Mouse (Mus musculus): ENCODE measurements around the gene Rbm47.
"Not testable (repeated sequence)": the region's sequence is repeated elsewhere in the genome, so short reads cannot be mapped to it uniquely, and the experiment has no call there.

Gene Rbm47

GRCm38 (mm10) chr5:66173018-66173417 lies at the start of gene Rbm47:
Gene Rbm47 (minus strand): TSS chr5:66173118.
- DNase-seq (ENCODE audit: extremely low spot score, low spot score): no peak

DNA sequence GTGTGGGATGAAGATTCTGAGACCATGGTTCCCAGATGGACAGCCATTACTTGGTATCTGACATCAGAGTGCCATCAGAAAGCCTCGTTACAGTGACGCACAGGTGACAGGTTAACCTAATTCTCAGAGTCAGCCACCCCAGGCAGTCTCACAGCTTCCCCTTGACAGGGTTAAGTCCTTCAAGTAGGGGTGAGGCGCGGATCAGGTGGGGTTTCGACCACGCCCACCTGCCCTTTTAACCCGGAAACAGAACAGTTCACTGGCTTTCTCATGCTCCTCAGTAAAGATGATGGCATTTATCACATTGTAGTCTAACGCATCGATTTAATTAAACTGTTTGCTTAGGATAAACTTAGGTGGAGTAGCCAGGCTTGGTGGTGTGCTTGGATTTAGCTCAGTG lies 47.7 kb upstream of the Rbm47 start:
- DNase-seq (ENCODE audit: extremely low spot score, low spot score): no peak

DNA sequence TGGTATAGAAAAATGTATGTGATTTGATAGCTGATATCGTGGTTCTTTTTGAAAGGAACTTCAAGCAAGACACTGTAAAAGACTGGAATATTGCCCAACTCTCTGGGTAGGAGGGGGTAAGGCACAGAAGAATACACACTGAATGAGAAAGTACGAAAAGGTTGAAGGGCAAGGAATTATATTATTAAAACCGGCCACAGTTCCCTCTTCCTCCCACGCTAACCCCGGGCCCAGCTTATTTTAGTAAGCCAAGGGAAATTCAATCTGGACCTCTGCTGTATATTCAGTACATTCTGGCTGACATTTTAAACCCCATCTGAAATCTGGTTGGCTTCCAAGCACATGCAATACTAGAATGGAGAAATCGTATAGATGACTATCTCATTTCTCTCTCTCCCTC lies 46.8 kb upstream of the Rbm47 start:
- no peak for DNase-seq (ENCODE audit: extremely low spot score, low spot score)

DNA sequence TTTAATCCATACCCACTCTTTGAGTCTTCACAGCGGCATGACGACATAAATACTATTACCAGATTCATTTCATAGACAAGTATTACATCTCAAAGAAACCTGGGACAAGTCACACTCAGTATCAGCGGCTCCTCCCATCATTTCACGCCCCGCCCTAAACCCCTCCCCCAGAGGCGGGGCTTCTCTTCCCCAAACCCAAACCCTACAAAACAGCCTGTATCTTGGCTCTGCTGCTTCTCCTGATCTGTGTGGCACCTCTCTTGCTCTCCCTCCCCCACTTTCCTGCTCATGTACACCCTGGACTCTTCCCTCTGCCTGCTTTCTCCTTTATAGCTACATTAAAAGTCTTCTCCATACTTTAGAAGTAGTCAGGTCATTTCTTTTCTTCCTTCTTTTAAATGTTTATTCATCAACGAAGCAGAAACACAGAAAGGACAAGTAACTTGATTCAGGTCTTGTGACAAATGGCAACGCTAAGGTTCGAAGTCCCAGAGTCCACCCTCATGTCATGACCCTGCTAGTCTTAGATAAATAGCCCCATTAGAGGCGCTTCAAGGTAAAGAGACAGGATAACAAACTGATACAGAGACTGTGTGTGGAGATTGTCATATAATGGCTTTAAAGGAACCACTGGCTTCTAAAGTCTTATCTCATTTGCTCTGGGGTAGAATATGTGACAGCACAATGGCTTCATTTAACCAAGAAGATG lies 42.8 kb upstream of the Rbm47 start:
- no peak for DNase-seq (ENCODE audit: extremely low spot score, low spot score)

- DNase-seq (ENCODE audit: extremely low spot score, low spot score): no peak
These were observed 41.5 kb upstream of the Rbm47 start for GRCm38 (mm10) chr5:66214395-66214935.

DNA sequence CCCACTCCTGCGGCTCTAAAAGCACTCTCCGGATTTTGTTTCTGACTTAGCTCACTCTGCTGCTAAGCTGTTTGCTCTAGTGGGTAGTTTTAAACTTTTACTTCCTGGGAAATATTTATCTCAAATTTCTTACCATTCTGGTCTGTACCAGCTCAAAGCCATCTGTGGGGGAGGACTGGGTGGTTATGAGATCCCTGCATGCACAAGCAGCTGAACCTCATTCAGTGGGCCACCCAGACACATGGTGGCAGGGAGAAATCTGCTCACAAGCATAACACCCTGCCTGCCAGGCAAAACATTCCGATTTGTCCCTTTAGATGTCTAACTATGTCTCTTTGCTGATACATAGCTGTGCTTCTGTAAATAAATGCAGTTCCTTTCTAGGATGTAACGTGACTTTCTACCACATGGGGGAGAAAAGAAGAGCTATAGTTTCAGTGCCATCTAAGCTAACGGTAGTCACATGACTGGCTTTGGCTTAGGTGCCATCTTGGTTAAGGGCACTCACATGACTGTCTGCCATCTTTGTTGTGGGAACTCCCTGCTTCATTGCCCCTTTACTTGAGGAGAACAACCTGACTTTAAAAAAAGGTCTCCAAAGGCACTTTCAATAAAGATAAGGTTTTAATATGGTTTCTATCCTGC lies 36.7 kb upstream of the Rbm47 start:
- DNase-seq (ENCODE audit: extremely low spot score, low spot score): no peak

DNA sequence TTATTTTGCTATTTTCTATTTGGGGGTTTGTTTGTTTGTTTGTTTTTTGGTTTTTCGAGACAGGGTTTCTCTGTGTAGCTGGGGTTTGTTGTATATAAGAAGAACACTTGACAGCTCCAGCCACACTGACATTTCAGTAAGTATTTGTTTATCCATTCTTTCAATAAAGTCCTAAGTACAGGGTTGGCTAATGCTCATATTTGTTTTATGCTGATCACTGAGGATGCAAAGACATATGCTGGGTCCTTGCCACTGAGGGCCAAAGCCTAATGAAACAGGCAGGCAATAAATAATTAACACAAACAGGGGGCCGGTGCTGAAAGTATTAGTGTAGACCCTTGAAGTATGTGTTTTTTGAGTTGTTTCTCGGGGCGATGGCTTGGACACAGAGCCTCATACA lies 32.0 kb upstream of the Rbm47 start:
- no peak for DNase-seq (ENCODE audit: extremely low spot score, low spot score)

DNA sequence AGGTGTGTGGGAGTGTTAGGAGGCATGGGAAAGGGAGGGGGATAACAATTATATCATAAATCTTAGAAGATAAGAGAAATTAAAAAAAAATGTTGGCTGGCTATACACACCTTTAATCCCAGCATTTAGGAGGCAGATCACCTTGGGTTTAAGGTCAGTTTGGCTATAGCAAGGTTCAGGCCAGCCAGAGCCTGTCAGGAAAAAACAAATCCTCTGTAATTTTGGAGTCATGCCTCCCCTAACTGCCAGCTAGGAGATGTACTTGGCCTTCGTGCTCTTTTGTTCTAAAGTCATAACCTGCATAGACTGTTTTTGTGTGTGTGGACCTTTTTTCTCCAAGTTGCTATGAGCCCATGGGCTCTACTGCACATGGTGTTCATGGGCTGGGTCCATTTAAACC lies 30.5 kb upstream of the Rbm47 start:
- DNase-seq (ENCODE audit: extremely low spot score, low spot score): no peak

DNA sequence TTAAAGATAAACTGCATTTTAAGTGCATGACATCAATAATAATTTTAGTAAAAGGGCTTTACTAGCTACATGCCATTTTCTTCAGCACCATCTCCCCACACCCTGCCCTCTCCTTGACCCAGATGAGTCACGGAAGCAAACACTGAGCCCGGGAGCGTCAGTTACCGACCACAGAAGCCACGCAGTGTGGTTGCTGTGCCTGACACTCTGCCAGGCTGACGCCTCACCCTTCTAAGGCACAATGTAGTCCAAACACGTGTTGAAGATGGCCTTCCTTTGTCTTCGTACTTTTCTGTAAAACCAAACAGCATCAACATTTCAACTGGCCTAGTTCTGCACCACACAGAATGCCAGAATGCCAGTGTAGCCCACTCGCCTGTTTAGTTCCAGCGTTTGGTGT lies 27.1 kb upstream of the Rbm47 start:
- DNase-seq (ENCODE audit: extremely low spot score, low spot score): no peak

DNA sequence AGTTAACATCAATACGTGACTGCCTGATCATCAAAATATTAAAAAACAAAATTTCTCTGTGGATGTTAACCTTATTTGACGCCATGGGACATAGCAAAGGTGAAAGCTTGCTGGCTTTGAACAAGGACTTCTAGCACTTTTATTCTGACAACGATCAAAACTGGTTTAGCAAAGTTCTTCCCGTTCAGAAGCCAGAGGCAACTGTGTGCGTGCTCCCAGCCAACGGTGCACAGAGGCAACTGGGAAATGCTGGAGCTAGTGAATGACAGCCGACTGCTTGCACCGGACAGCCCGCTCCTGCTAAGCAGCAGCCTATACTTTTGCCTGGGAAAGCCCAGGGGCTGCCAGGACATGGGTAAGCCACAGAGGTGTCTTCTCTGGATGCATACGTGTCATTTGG lies 22.4 kb upstream of the Rbm47 start:
- no peak for DNase-seq (ENCODE audit: extremely low spot score, low spot score)

DNA sequence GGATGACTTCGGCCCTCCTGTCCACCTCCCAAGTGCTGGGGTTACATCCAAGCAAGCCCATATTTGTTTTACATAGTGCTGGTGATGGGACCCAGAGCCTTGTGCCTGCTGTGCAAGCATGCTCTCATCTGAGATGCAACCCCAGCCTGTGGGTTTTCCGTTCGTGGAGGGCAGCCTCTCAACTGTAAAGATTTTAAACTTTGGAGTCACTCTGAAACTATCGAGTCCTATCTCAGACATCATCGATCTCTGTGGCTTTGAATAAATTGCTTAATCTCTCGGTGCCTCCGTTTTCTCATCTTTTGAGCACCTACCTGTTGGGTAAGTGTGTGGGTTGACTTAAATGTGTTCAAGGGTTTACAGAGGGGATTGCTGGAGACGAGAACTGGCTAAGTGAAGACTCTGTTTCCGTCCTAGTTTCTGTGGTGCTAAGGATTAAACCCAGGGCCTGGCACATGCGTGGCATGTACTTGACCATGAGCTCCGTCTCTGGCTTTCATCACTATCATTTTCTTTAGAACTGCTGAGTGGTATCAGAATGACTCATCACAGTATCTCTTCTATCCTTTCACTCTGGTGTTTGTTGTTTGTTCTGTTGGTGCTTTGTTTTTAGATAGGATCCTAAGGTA lies 20.4 kb upstream of the Rbm47 start:
- no peak for DNase-seq (ENCODE audit: extremely low spot score, low spot score)

DNA sequence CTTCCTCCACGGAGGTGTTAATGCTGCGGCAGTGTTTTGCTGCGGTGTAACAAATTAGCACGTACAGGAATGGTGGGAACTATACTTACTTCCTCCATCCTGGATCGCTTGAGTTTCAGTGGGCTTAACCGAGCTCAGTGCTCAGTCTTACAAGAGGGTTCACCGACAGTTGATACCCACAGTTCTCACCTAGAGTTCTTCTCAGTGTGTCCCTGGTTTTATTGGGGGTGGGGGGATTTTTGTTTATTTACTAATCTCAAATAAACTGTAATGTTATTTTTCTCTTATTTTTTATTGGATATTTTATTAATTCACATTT lies 18.2 kb upstream of the Rbm47 start:
- no peak for DNase-seq (ENCODE audit: extremely low spot score, low spot score)

DNA sequence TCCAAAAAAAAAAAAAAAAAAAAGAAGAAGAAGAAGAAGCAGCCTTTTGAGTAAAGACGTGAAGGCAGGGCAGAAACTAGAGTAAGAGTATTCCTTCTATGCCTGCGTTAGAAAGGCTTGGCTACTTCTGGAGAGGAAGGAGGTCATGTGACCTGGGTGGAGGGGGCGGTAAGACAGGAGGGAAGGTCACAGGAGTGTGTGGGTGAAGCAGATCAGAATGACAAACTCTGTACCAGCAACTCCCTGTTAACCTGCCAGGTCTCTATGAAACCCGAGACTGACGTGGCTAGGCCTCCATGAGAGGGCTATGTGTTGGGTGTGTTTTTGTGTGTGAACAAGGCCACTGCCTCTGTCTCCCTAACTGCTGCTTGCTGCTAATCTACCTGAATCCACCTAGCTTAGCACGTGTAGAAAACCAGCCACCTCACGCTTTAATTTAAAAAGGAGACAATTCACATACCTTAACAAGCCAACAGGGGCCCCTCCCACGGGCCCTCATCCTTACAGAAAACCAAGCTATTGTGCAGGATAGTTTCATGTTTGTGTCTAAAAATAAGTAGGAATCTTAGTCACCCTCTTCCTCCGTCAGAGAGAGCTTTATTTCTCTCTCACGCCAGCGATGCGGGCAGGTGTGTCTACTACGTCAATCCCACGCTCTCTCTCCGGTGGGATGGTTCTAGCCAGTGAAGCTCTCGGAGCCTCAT lies 17.7 kb upstream of the Rbm47 start:
- DNase-seq (ENCODE audit: extremely low spot score, low spot score): no peak

GRCm38 (mm10) chr5:66188591-66188990 lies 15.7 kb upstream of the Rbm47 start:
- not testable (repeated sequence) for DNase-seq (ENCODE audit: extremely low spot score, low spot score)

DNA sequence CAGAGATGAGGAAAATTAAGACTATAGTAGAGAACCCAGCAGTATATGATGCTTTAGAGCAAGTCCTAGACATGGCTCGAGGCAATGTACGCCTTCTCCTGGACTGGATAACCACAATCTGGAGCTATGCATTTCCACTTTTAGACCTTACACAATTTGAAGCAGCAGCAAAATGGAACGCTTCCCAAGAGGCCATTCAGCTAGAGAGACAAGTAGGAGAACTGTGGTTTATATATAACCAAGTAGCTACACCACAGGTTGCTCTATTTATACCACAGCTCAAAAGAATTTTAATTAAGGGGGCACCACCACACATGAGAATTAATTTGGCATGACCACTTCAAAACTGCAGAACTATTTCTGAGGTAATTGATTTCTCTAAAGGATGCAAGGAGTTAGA lies 9.2 kb upstream of the Rbm47 start:
- DNase-seq (ENCODE audit: extremely low spot score, low spot score): no peak

DNA sequence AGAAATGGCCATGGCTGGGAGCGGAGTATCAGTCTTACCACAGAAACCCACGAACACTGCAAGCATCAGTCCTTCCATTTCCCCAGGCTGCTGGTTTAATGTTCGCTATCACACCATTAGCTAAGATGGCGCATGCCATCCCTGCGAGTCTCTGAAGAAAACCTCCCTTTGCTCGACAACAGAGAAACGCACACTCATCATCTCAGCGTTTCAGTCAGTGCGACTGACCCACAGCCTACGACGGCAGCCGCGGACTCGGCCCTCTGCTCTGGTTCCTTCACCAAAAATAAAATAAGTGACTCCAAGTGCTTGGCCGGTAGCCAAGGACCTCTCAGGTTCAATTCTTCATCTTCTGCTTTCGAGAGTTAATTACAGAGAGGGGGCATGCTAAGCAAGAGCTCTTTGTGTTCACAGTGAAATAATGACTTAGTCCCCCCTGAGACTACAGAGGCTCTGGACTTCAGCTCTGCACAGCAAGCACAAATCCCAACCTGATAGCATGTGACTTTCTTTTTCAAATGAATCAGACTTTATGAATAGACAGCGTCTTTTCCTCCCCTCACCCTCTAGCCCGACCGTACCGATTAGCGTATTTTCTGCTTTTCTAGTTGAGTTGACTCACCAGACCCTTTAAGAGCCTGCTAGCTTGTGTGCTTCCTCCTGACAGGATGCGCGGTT lies 1.4 kb upstream of the Rbm47 start:
- no peak for DNase-seq (ENCODE audit: extremely low spot score, low spot score)

GRCm38 (mm10) chr5:66170591-66170990 lies 2.3 kb downstream of the Rbm47 start:
- no peak for DNase-seq (ENCODE audit: extremely low spot score, low spot score)

GRCm38 (mm10) chr5:66169099-66169485 lies 3.8 kb downstream of the Rbm47 start:
- no peak for DNase-seq (ENCODE audit: extremely low spot score, low spot score)

DNA sequence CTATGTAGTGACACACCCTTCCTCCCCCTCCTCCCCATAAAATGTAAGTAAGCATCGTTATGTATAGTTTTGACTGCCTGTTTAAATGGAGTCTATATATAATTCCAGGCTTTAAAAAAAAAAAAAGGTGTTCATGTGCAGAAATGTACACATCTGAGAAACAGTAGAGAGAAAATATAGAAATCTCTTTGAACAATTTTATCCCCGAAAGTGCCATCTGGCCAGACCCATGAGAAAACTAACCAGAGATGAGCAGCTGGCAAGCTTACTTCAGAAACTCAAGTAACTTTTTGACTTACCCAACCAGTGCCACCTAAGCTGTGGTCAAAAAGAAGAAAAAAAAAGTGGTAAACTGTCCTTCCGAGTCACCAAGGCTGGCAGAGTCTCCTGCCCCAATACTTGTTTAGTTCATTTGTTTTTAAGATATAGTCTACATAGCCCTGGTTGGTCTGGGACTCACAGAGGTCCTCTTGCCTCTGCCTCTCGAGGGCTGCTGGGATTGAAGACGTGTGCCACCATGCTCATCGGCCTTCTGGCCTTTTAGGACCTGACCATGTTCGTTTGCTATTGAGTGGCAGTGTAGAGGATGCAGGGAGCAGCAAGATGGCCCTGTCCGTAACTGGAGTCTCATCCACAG lies 4.3 kb downstream of the Rbm47 start:
- no peak for DNase-seq (ENCODE audit: extremely low spot score, low spot score)

DNA sequence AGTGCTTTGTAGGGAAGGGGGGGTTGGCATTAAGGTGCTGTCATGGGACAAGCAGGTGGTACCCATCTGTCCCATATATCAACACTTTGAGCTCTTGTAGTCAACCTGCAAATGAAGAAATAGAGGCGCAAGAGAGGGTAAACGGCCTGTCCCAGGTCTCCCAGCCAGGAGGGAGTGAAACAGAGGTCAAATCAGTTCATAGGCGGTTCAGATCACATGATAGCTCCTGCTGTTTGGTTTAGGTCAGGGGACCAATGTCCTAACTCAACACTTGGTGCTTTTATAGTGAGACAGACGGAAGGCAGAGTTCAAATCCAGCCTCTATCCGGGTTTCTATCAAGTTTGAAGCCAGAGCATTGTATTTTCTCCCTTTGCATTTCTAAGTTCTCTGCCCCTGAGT lies 6.0 kb downstream of the Rbm47 start:
- no peak for DNase-seq (ENCODE audit: extremely low spot score, low spot score)

DNA sequence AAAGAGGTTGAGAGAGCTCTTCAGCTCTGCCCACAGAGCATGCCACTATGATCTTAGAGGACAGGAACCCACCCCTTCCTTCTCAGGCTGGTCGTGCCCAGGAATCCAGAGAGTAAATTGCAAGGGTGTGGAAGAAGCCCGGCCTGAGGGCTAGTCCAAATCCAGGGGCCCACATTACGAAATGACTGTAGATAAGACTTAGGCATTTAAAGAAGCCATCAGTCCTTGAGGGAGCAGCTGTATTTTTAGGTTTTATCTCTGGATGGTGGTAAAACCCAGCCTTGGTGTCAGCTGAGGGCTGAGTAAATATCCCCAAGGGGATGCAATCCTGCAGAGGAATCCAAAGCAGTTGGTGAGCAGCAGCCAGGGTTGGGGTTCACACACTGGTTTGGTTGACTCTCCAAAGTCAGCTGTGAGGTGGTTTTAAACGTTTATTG lies 6.7 kb downstream of the Rbm47 start:
- DNase-seq (ENCODE audit: extremely low spot score, low spot score): no peak

Measured in neural tube, embryonic 10.5 days (tissue).